Mouse (Mus musculus) forebrain, embryonic 14.5 days (tissue): ENCODE results near the gene Hoxa4. TPM values are rescaled to one million over a fixed set of nuclear protein-coding genes. Genes with fewer than 3 reads are reported as not detected.

Experiments used
- ATAC-seq: fragments of 200-750 bp; cut with Nextera tagmentation; 2 replicates; pipeline ENCODE4 v1.8.0; 2017; ENCODE audit warnings: mild to moderate bottlenecking, moderate library complexity
- DNase-seq: peaks from one replicate; pipeline ENCODE4 v3.0.0-alpha.2; 2015; ENCODE audit warnings: low spot score
- H3K27ac ChIP-seq: fragments of 300-500 bp; sonication (generic); 2 replicates; pipeline ENCODE4 v1.5.1; 2014; ENCODE audit warnings: low read depth, mild to moderate bottlenecking, control low read depth, low read length, moderate library complexity
- H3K27me3 ChIP-seq: fragments of 300-500 bp; sonication (generic); replicated peaks from 2 replicates; pipeline ENCODE4 v1.6.1; 2014; ENCODE audit warnings: low read length, control low read depth, mixed read lengths; ENCODE audit not compliant: control insufficient read depth, insufficient read depth
- H3K36me3 ChIP-seq: fragments of 300-500 bp; sonication (generic); 2 replicates; pipeline ENCODE4 v1.6.1; 2014; ENCODE audit warnings: low read length, control low read depth; ENCODE audit not compliant: control insufficient read depth, insufficient read depth
- H3K4me1 ChIP-seq: fragments of 300-500 bp; sonication (generic); 2 replicates; pipeline ENCODE4 v1.6.1; 2014; ENCODE audit warnings: antibody characterized with exemption, low read length, control low read depth; ENCODE audit not compliant: control insufficient read depth, insufficient read depth
- H3K4me2 ChIP-seq: fragments of 300-500 bp; sonication (generic); 2 replicates; pipeline ENCODE4 v1.6.1; 2014; ENCODE audit warnings: mild to moderate bottlenecking, control low read depth, low read length
- H3K4me3 ChIP-seq: fragments of 300-500 bp; sonication (generic); 2 replicates; pipeline ENCODE4 v1.5.1; 2014; ENCODE audit warnings: low read depth, low read length, control low read depth
- H3K9ac ChIP-seq: fragments of 300-500 bp; sonication (generic); 2 replicates; pipeline ENCODE4 v1.6.1; 2014; ENCODE audit warnings: mild to moderate bottlenecking, low read length, control low read depth, moderate library complexity
- H3K9me3 ChIP-seq: fragments of 300-500 bp; sonication (generic); replicated peaks from 2 replicates; pipeline ENCODE4 v1.6.1; 2016; ENCODE audit warnings: low read length, control low read depth, mixed read lengths; ENCODE audit not compliant: control insufficient read depth
- WGBS: fragments of 180-500 bp; shearing (Covaris S2); extraction: QIAGEN DNeasy Blood & Tissue Kit; methylation state at CpG from one replicate; pipeline ENCODE4 v1.1.7; 2014; 5-methylcytosine and 5-hydroxymethylcytosine counted together
- polyA plus RNA-seq: library from polyadenylated mRNA; unstranded; fragments of >200 nt; fragmentation: Nextera tagmentation; extraction: Ambion mirVana; gene quantifications from 2 replicates; pipeline ENCODE4 v1.2.1, GENCODE M21; 2014

Gene Hoxa4
- polyA plus RNA-seq, 1 experiment from 2014 or later: not detected

- H3K4me1 ChIP-seq: no peaks in the 10 kb centered on the region
- peaks cover 95% of the 10 kb centered on the region for H3K27me3 ChIP-seq
- ATAC-seq: no peak
- H3K9ac ChIP-seq: no peak overlapping the region
- DNase-seq: no peak
- whole genome bisulfite sequencing: 3% methylated on average over 4 of the region's 4 CpGs
- H3K27ac ChIP-seq: no peak overlapping the region
- H3K36me3 ChIP-seq: no peaks in the 10 kb centered on the region
- no peaks in the 10 kb centered on the region for H3K9me3 ChIP-seq
- H3K4me3 ChIP-seq: no peak overlapping the region
- H3K4me2 ChIP-seq: no peak overlapping the region
Measured at GRCm38 (mm10) chr6:52166431-52167077, 25.0 kb downstream of the Hoxa4 start.

DNA sequence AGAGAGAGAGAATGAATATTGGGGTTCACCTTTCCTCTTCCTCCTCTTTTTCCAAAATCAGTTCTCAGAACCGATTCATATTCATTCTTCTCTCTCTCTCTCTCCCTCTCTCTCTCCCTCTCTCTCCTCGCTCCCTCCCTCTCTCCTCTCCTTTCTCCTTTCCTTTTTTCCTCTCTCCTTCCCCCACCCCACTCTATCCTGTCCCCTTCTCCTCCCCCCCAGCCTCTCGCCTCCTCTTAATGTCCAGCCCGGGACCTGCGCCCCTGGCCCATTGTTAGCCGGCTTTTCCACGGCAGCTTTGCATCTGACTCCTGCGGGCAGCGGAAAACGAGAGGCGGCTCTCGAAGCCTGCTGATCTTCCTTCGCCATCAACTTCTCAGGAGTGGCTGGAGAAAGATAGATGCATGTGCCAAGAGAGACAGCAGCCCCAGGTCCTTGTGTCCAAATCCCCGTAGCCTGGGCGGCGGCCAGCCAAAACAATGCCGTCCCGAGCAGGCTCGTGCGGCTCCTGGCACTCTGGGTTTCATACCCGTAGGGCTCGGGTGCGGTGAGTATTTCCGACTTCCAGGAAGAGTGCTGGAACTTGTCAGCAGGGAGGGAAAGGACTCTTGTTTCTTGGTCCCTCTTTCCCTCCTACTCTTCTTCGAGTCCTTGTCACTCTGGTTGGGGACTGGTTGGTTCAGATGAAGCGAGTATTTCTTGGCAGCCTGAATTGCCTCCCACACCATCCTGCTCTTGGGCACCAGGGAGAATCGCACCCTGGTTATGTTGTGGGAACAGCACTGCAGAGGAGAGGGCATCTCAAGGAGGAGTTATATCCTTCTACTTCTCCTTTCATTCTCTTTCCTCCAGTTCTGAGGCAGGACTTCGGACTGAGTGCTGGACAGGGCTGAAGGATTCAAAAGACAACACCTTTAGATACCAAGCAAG is 25.8 kb downstream of the Hoxa4 start:
- Histone ChIP-seq H3K36me3 (no peaks in the 10 kb centered on the region), H3K4me1 (no peaks in the 10 kb centered on the region), H3K9me3 (no peaks in the 10 kb centered on the region), H3K27ac (no peak overlapping the region), H3K9ac (no peak overlapping the region), H3K4me3 (no peak overlapping the region), H3K27me3 (peaks cover 92% of the 10 kb centered on the region), H3K4me2 (no peak overlapping the region)
- DNase-seq: no peak
- ATAC-seq: no peak
- WGBS: under 1% methylated on average over 28 of the region's 28 CpGs

GRCm38 (mm10) chr6:52164626-52165440 is 26.7 kb downstream of the Hoxa4 start, which contains the start of gene Hoxa2:
Gene Hoxa2, minus strand, starts transcription at chr6:52164831.
- peaks cover 92% of the 10 kb centered on the region for H3K27me3 ChIP-seq
- no peak within 1 kb of the TSS for H3K9ac ChIP-seq
- no peak for ATAC-seq

DNA sequence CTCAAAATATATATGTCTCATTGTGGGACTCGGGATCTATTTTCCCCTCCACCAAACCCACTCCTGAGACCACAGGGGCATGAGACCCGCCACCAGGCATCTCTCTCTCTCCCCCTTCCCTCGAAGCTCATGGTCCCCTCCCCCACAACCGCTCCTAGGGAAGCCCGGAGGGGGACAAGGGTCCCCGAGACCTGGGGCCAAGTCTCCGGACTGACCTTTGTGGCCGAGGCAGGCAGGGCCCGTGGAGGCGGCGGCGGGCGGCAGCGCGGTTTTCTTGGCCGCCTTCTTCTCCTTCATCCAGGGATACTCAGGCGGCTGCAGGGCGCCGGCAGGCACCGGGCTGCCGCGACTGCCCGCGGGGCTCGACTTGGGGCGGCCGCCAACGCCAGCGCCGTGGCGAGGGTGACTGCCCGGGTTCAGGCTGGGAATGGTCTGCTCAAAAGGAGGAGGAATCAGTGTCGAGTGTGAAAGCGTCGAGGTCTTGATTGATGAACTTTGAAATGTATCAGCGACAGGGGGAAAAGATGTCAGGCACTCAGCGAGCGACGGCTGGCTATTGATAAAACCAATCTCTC is 27.4 kb downstream of the Hoxa4 start:
- Histone ChIP-seq H3K36me3 (no peaks in the 10 kb centered on the region), H3K4me1 (no peaks in the 10 kb centered on the region), H3K4me2 (no peak overlapping the region), H3K27me3 (peaks cover 94% of the 10 kb centered on the region), H3K9me3 (no peaks in the 10 kb centered on the region), H3K4me3 (no peak overlapping the region), H3K9ac (no peak overlapping the region), H3K27ac (no peak overlapping the region)
- ATAC-seq (no peak), DNase-seq (no peak)
- under 1% methylated on average over 39 of the region's 39 CpGs for WGBS

More at GRCm38 (mm10) chr6:52164626-52165440, 26.7 kb downstream of the Hoxa4 start, which contains the start of gene Hoxa2:
- H3K4me1 ChIP-seq: no peaks in the 10 kb centered on the region
- H3K36me3 ChIP-seq: no peaks in the 10 kb centered on the region
- no peak within 1 kb of the TSS for H3K27ac ChIP-seq
- no peak within 1 kb of the TSS for H3K4me2 ChIP-seq
- H3K4me3 ChIP-seq: no peak within 1 kb of the TSS
- WGBS: under 1% methylated on average over 25 of the region's 25 CpGs
- no peak for DNase-seq
- no peaks in the 10 kb centered on the region for H3K9me3 ChIP-seq

- Histone ChIP-seq H3K27me3 (peaks cover 95% of the 10 kb centered on the region), H3K4me3 (no peak overlapping the region)
- under 1% methylated on average over 17 of the region's 17 CpGs for WGBS
Measured at GRCm38 (mm10) chr6:52163366-52164031, 28.1 kb downstream of the Hoxa4 start.

DNA sequence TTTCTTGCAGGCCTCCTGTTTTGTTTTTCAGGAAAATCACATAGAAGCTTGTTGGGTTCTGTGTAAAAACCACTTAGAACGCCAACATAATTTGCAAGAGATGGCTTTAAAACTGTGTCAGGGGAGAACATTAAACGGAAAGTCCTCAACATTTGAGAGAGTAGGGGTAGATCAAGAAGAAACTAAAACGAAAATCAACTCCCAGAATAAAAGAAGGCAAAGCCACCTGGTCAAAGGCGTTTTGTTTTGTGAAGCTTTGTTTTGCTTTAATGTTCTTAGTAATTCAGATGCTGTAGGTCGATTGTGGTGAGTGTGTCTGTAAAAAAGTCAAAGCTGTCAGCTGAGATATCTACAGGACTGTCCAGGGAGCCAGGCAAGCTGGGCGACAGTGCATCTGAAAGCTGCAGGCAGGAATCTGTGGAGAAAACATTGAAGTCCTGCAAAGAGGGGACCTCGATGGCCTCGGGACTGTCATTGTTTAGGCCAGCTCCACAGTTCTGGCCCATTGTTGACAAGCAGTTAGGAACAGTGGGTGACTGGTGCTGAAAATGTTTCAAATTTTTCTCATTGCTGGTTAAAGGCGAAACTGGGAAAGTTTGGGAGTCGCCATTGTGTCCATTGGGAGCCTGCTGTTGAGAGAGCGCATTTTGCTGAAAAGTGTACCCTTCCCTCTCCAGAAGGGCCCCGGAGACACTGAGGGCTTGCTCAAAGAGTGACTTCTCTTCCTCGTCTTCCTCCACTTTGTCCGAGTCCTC is 28.8 kb downstream of the Hoxa4 start:
- ATAC-seq (no peak), DNase-seq (no peak)
- H3K9me3 ChIP-seq: no peaks in the 10 kb centered on the region
- H3K36me3 ChIP-seq: no peaks in the 10 kb centered on the region
- H3K4me2 ChIP-seq: no peak overlapping the region
- H3K4me3 ChIP-seq: no peak overlapping the region
- peaks cover 8% of the 10 kb centered on the region; the same call in 1 of the 2 replicates for H3K4me1 ChIP-seq
- H3K27me3 ChIP-seq: peaks cover 95% of the 10 kb centered on the region
- H3K27ac ChIP-seq: no peak overlapping the region
- no peak overlapping the region for H3K9ac ChIP-seq
- whole genome bisulfite sequencing: under 1% methylated on average over 14 of the region's 14 CpGs

More at GRCm38 (mm10) chr6:52163366-52164031, 28.1 kb downstream of the Hoxa4 start:
- Histone ChIP-seq H3K9ac (no peak overlapping the region), H3K9me3 (no peaks in the 10 kb centered on the region), H3K4me1 (peaks cover 2% of the 10 kb centered on the region; the same call in 1 of the 2 replicates), H3K4me2 (no peak overlapping the region), H3K27ac (no peak overlapping the region), H3K36me3 (no peaks in the 10 kb centered on the region)
- DNase-seq: no peak
- no peak for ATAC-seq

- WGBS: 5% methylated on average over 1 of the region's 1 CpGs
- Histone ChIP-seq H3K4me3 (no peak overlapping the region), H3K4me1 (peaks cover 8% of the 10 kb centered on the region; the same call in 1 of the 2 replicates), H3K36me3 (no peaks in the 10 kb centered on the region), H3K4me2 (no peak overlapping the region), H3K9me3 (no peaks in the 10 kb centered on the region), H3K27ac (no peak overlapping the region), H3K27me3 (peaks cover 95% of the 10 kb centered on the region), H3K9ac (no peak overlapping the region)
- ATAC-seq (no peak), DNase-seq (no peak)
Measured at GRCm38 (mm10) chr6:52162093-52162380, 29.5 kb downstream of the Hoxa4 start.
